Mouse (Mus musculus) limb, embryonic 12.5 days (tissue): ENCODE data around the gene 1810049J17Rik. TPM values are rescaled to one million over a fixed set of nuclear protein-coding genes. Genes with fewer than 3 reads are reported as not detected.
A peak's percentile ranks its signal among the peaks of the same experiment; 100 is the strongest.
"Not testable (repeated sequence)": the region's sequence is repeated elsewhere in the genome, so short reads cannot be mapped to it uniquely, and the experiment has no call there.

Experiments used
- ATAC-seq: fragments of 200-750 bp; cut with Nextera tagmentation; 2 replicates; pipeline ENCODE4 v1.8.0; 2017; ENCODE audit warnings: low read depth, moderate TSS enrichment; ENCODE audit not compliant: insufficient number of reproducible peaks, insufficient read depth, low FRiP score, low TSS enrichment
- H3K27ac ChIP-seq: fragments of 300-500 bp; sonication (generic); 2 replicates; pipeline ENCODE4 v1.5.1; 2016; ENCODE audit warnings: mild to moderate bottlenecking, moderate library complexity
- H3K27me3 ChIP-seq: fragments of 300-500 bp; sonication (generic); 2 replicates; pipeline ENCODE4 v1.6.1; 2016; ENCODE audit warnings: mild to moderate bottlenecking, moderate library complexity
- H3K36me3 ChIP-seq: fragments of 300-500 bp; sonication (generic); 2 replicates; pipeline ENCODE4 v1.6.1; 2016; ENCODE audit warnings: mild to moderate bottlenecking, moderate library complexity
- H3K4me1 ChIP-seq: fragments of 300-500 bp; sonication (generic); replicated peaks from 2 replicates; pipeline ENCODE4 v1.6.1; 2016
- H3K4me2 ChIP-seq: fragments of 300-500 bp; sonication (generic); 2 replicates; pipeline ENCODE4 v1.6.1; 2016; ENCODE audit warnings: mild to moderate bottlenecking, moderate library complexity
- H3K4me3 ChIP-seq: fragments of 300-500 bp; sonication (generic); replicated peaks from 2 replicates; pipeline ENCODE4 v1.5.1; 2016; ENCODE audit warnings: mild to moderate bottlenecking
- H3K9ac ChIP-seq: fragments of 300-500 bp; sonication (generic); replicated peaks from 2 replicates; pipeline ENCODE4 v1.6.1; 2016; ENCODE audit warnings: mild to moderate bottlenecking, moderate library complexity
- H3K9me3 ChIP-seq: fragments of 300-500 bp; sonication (generic); 2 replicates; pipeline ENCODE4 v1.6.1; 2016; ENCODE audit warnings: mild to moderate bottlenecking, moderate library complexity
- WGBS: fragments of 180-500 bp; shearing (Covaris S2); methylation state at CpG from one replicate; pipeline ENCODE4 v1.1.7; 2016; 5-methylcytosine and 5-hydroxymethylcytosine counted together
- polyA plus RNA-seq: library from polyadenylated mRNA; unstranded; fragments of >200 nt; fragmentation: Nextera tagmentation; extraction: Ambion mirVana; gene quantifications from 2 replicates; pipeline ENCODE4 v1.2.1, GENCODE M21; 2016

The 1810049J17Rik gene
- 0.94 TPM in 1 of 2 replicates, not detected in the other for polyA plus RNA-seq

DNA sequence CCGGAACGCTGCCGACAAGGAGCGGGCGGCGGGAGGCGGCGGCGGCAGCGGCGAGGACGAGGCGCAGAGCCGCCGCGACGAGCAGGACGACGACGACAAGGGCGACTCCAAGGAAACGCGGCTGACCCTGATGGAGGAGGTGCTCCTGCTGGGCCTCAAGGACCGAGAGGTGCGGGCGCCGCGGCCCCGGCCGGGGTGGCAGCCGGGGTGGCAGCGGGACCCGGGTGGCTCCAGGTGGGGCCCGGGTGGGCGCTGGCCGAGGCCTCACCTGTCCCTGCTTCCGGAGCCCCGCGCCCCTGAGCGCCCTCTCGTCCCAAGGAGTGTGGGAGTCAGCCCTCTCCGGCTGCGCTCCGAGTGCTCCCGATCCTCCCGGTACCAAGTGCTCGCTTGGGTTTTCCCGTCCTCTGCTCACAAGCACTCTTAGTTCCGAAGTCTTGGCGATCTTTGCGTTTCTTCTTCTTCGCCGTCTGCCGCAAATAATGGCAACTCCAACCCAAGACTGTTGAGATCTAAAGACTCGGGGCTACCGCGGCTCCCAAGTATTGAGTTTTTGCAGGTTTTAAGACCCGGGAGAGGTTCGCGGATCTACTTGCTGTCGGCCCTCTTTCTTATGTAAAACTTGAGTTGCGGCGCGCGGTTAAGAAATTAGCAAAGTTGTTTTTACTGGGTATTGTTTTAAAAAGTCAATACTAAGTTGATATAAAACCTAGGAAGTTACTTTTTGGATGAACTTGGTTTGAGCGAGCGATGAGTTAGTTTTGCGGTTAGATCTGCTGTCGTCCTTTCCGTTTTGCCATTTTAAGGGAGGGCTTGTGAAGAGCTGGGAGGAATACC, at the start of gene 1810049J17Rik:
TSS of gene 1810049J17Rik (minus strand) at position 112 of the 834 bp plus-strand sequence.
- H3K4me1 ChIP-seq = peaks cover 15% of the 10 kb centered on the region
- H3K4me3 ChIP-seq = peak within 1 kb of the TSS; percentile 99
- 1% methylated on average over 63 of the region's 70 CpGs for WGBS
- peak within 1 kb of the TSS; percentile 98 for H3K9ac ChIP-seq
- peak; percentile 23 for ATAC-seq
- peaks cover 12% of the 10 kb centered on the region; the same call in 1 of the 2 replicates for H3K36me3 ChIP-seq
- H3K27me3 ChIP-seq = peaks cover 6% of the 10 kb centered on the region
- H3K27ac ChIP-seq = peak within 1 kb of the TSS; percentile 95
- H3K4me2 ChIP-seq = peak within 1 kb of the TSS; percentile 68
- H3K9me3 ChIP-seq = no peaks in the 10 kb centered on the region

DNA sequence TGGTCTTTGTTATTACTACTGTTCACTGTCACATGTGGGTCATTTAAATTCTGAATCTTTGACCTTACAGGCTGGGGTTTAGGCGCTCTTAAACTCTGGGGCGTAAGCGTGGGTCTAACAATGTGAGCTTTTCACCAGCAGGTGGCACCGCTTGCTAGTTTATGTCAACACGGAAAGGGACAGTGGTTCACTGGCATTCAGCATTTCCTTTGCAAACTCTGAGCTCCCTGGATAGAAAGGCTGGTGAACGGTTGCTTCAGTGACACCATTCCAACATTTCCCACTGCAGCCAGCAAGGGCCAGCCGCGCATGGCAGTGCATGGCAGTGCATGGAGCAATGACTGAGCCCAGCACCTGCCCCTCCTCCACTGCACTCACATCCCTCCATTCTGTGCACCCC, 49.5 kb upstream of the 1810049J17Rik start:
- 7% methylated on average over 8 of the region's 8 CpGs for WGBS
- Histone ChIP-seq H3K27ac (no peak overlapping the region), H3K36me3 (peaks cover 30% of the 10 kb centered on the region), H3K9ac (no peak overlapping the region), H3K4me3 (no peak overlapping the region), H3K27me3 (0 out of 2 replicates have a peak, but pooled peaks cover 5% of the 10 kb centered on the region), H3K4me2 (no peak overlapping the region), H3K4me1 (peaks cover 23% of the 10 kb centered on the region), H3K9me3 (no peaks in the 10 kb centered on the region)
- peak; percentile 19; the same call in 1 of the 2 replicates for ATAC-seq

DNA sequence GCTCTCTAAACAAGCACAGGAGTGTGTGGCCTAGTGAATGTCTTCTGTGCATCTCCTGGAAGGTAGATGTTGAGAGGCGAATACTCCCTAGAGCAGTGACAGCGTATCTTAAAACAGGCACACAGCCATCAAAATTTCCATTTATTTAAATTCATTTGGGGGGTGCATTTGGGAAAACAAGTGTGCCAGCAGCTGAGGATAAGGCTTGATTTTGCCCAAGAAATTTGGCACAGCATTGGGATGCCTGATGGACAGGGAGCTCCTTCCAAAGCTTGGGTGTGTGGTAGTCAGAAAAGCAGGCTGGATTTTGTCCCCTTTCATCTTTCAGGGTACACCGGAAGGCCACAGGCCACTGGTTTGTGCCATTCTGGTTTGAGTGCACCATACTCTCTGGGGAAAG, 48.4 kb upstream of the 1810049J17Rik start:
- H3K9me3 ChIP-seq = no peaks in the 10 kb centered on the region
- no peak overlapping the region for H3K27ac ChIP-seq
- ATAC-seq = no peak
- H3K4me1 ChIP-seq = peaks cover 15% of the 10 kb centered on the region
- 0 out of 2 replicates have a peak, but pooled peaks cover 5% of the 10 kb centered on the region for H3K27me3 ChIP-seq
- H3K4me3 ChIP-seq = no peak overlapping the region
- WGBS = 94% methylated on average over 3 of the region's 3 CpGs
- H3K9ac ChIP-seq = no peak overlapping the region
- H3K4me2 ChIP-seq = no peak overlapping the region
- H3K36me3 ChIP-seq = peaks cover 35% of the 10 kb centered on the region

DNA sequence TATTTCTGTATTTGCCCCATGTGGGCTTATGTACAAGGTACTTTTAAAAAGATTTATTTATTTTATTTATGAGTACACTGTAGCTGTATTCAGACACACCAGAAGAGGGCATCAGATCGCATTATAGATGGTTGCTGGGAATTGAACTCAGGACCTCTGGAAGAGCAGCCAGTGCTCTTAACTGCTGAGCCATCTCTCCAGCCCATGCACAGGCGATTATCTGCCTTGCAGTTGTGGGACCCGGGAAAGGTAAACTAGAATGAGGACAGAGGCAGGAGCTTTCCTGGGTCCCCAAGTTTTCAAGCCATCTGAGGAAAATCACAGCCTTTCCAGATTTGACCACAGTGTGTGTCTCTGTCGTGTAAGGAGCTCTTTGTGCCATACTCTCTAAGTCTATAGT, 47.2 kb upstream of the 1810049J17Rik start:
- Histone ChIP-seq H3K27ac (no peak overlapping the region), H3K4me3 (no peak overlapping the region), H3K4me2 (no peak overlapping the region), H3K9ac (no peak overlapping the region), H3K27me3 (no peaks in the 10 kb centered on the region), H3K9me3 (no peaks in the 10 kb centered on the region), H3K4me1 (peaks cover 10% of the 10 kb centered on the region), H3K36me3 (peaks cover 25% of the 10 kb centered on the region)
- ATAC-seq = no peak
- 81% methylated on average over 4 of the region's 4 CpGs for WGBS

DNA sequence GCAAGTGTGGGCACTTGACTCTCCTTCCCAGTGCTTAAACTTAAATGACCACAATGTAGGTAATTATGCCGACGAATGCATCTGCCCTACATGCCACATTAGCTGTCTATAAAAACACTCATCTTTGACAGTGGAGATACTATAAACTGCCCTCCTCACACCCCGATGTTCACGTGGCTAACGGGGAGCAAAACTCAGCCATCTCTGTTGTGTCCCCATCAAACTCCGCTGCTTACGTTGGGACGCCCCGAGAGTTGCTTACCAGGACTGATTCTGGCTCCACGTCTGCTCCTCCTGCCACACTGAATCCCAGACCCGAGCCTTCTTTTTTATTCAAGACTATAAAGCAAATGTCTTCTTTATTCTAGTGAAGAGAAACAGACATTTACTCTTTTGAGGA, 46.7 kb upstream of the 1810049J17Rik start:
- ATAC-seq = no peak
- Histone ChIP-seq H3K4me3 (no peak overlapping the region), H3K4me1 (peaks cover 8% of the 10 kb centered on the region), H3K4me2 (no peak overlapping the region), H3K27ac (no peak overlapping the region), H3K9me3 (no peaks in the 10 kb centered on the region), H3K36me3 (peaks cover 21% of the 10 kb centered on the region), H3K27me3 (no peaks in the 10 kb centered on the region), H3K9ac (no peak overlapping the region)
- 87% methylated on average over 11 of the region's 11 CpGs for WGBS

DNA sequence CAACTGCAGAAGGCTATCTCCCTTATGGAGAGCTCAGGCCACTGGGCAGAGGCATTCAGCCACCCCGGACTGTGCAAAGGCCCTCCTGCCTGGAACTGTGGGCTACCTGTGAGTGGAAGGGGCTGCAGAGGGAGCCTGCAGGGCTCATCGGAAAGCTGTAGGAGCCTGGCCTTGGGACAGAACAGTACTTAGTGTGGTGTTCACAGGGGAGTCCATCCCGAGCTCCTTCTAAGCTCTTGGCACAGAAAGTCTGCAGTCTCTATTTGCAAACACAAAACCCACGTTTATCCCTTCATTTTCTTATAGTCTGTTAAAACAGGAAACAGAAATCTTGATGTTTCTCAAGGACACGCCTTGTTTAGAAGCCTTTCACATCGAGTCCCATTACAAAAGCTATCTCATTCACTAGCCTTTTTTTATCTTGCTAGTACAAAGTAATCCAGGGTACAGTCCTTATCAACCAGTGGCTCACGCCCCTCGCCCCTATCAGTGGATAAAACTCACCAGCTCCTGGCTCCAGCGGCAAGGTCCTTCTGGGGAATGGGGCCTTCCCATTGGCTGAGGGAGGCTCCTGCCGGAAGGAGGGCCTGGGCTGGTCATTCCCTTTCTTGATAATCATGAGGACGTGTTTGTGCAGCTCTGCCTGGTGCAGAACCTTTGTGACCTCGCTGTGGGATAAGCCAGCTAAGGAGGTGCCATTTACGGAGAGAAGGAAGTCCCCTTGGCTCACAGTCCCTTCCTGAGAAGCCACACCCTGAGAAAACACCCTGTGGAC, 45.8 kb upstream of the 1810049J17Rik start:
- Histone ChIP-seq H3K4me2 (no peak overlapping the region), H3K9me3 (no peaks in the 10 kb centered on the region), H3K9ac (no peak overlapping the region), H3K4me1 (peaks cover 8% of the 10 kb centered on the region; the same call in 1 of the 2 replicates), H3K4me3 (no peak overlapping the region), H3K27ac (no peak overlapping the region), H3K36me3 (peaks cover 19% of the 10 kb centered on the region), H3K27me3 (no peaks in the 10 kb centered on the region)
- WGBS = 63% methylated on average over 13 of the region's 13 CpGs
- no peak for ATAC-seq

DNA sequence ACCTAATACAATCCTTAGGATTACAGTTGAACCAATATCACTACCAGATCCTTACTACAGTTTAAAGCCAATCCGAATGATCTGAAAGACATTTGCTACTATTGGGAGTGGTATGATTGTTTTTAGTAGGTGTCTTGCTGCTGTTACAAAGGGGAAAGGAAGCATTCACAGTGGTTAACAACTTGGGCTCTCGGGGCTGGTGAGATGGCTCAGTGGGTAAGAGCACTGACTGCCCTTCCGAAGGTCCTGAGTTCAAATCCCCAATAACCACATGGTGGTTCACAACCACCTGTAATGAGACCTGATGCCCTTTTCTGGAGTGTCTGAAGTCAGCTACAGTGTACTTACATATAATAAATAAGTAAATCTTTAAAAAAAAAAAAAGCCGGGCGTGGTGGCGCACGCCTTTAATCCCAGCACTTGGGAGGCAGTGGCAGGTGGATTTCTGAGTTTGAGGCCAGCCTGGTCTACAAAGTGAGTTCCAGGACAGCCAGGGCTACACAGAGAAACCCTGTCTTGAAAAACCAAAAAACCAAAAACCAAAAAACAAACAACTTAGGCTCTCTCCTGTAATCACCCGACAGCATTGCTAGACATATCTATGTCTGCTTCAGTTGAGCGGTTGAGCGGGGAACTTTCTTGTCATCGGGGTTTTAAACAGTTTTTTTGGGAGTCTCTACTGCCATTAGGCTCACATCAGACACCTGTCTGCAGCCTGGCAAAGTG, 45.0 kb upstream of the 1810049J17Rik start:
- H3K27me3 ChIP-seq, H3K4me3 ChIP-seq, H3K4me2 ChIP-seq, H3K4me1 ChIP-seq, H3K9ac ChIP-seq, ATAC-seq, H3K27ac ChIP-seq, H3K9me3 ChIP-seq: not testable (repeated sequence)
- 93% methylated on average over 11 of the region's 11 CpGs for WGBS
- peaks cover 20% of the 10 kb centered on the region for H3K36me3 ChIP-seq

DNA sequence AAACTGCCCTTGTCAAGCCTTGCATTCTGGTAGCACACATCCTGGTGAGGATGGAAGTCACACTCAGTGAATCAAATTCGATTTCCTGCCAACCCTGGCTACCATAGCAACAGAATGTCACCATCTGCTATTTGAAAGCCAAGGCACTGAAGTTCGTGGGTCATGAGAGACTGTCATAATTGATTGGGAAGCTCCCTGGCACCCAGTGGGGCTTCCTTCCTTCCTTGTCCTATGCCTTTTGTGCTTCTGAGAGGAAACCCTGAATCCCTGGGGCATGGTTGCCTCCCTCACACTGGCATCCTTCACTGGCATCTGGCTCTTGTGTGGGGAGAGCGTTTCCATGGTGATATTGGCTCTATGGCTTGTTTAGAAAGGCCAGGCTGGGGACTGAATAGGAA, 44.4 kb upstream of the 1810049J17Rik start:
- no peaks in the 10 kb centered on the region for H3K9me3 ChIP-seq
- H3K27ac ChIP-seq = no peak overlapping the region
- H3K4me2 ChIP-seq = no peak overlapping the region
- no peak overlapping the region for H3K9ac ChIP-seq
- ATAC-seq = no peak
- 0 out of 2 replicates have a peak, but pooled peaks cover 6% of the 10 kb centered on the region for H3K4me1 ChIP-seq
- H3K36me3 ChIP-seq = peaks cover 23% of the 10 kb centered on the region
- WGBS = 64% methylated on average over 3 of the region's 3 CpGs
- H3K27me3 ChIP-seq = no peaks in the 10 kb centered on the region
- H3K4me3 ChIP-seq = no peak overlapping the region

DNA sequence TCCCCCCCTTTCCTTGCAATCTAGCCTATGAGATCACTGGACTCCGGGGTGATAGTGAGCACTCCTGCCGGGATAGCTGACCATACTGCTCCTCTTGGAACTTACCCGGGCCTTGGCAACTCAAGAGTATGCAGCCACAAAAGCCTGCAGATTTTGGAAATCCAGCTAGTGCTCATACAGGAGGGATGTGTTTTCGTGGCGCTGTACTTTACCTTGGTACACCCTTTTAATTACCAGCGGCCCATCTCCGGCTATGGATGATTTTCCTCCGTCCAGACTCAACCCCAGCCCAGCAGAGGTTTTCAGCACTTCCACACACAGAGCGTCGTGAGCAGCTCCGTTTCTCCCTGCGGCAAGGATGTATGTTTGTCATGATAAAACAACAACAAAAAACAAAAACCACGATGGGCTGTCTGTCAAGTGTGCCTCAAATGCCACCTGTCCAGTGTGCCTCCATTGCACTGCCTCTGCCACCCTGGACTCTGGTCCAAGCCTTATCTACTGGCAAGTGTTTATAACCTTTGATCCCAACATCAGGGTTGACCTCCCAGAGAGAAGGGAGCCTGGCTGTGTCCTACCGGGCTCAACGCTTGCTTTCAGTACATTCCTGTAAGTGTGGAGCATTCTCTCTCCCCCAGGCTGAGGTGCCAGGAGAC, 43.8 kb upstream of the 1810049J17Rik start:
- no peaks in the 10 kb centered on the region for H3K9me3 ChIP-seq
- 83% methylated on average over 15 of the region's 15 CpGs for WGBS
- H3K9ac ChIP-seq = no peak overlapping the region
- peaks cover 7% of the 10 kb centered on the region; the same call in 1 of the 2 replicates for H3K4me1 ChIP-seq
- H3K27me3 ChIP-seq = no peaks in the 10 kb centered on the region
- H3K36me3 ChIP-seq = peaks cover 23% of the 10 kb centered on the region
- no peak for ATAC-seq
- H3K27ac ChIP-seq = no peak overlapping the region
- no peak overlapping the region for H3K4me3 ChIP-seq
- no peak overlapping the region for H3K4me2 ChIP-seq

DNA sequence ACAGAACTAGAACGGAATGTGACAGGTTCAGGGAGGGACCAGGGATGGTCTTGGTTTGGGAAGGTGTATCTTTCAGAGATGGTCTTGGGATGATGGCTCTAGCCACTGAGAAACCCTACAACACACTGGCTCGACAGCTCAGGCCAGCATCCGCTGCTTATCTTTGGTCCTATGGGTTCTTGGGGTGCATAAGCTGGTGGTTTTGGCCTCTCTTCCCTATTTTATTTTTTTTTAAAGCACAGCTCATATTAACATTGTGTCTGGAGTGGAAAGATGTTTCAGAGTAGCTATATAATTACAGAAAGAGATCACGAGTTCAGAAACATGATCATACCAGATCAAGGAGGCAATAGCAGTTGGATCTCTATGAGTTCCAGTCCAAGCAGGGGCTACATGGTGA, 42.4 kb upstream of the 1810049J17Rik start:
- Histone ChIP-seq H3K4me1 (peaks cover 11% of the 10 kb centered on the region; the same call in 1 of the 2 replicates), H3K27ac (no peak overlapping the region), H3K9me3 (no peaks in the 10 kb centered on the region), H3K4me2 (no peak overlapping the region), H3K9ac (no peak overlapping the region), H3K4me3 (no peak overlapping the region), H3K27me3 (no peaks in the 10 kb centered on the region), H3K36me3 (peaks cover 37% of the 10 kb centered on the region)
- WGBS = 84% methylated on average over 4 of the region's 4 CpGs
- no peak for ATAC-seq
